Mouse (Mus musculus) thymus, adult 2 months (tissue): Measurements from ENCODE around the gene Col4a2.

Source experiments
- CTCF ChIP-seq: fragments of 200-500 bp; IDR thresholded peaks from 2 replicates; pipeline ENCODE4 v1.5.1; 2012; ENCODE audit warnings: mild to moderate bottlenecking, control low read depth, low read length, moderate library complexity, borderline replicate concordance; ENCODE audit not compliant: control insufficient read depth, poor library complexity, insufficient read depth; ENCODE audit errors: extremely low read depth
- POLR2A ChIP-seq: fragments of 200-500 bp; IDR thresholded peaks from 2 replicates; pipeline ENCODE4 v1.6.1; 2012; ENCODE audit warnings: mild to moderate bottlenecking, low read length, control low read depth, moderate library complexity; ENCODE audit not compliant: control insufficient read depth, poor library complexity, insufficient read depth; ENCODE audit errors: extremely low read depth

DNA sequence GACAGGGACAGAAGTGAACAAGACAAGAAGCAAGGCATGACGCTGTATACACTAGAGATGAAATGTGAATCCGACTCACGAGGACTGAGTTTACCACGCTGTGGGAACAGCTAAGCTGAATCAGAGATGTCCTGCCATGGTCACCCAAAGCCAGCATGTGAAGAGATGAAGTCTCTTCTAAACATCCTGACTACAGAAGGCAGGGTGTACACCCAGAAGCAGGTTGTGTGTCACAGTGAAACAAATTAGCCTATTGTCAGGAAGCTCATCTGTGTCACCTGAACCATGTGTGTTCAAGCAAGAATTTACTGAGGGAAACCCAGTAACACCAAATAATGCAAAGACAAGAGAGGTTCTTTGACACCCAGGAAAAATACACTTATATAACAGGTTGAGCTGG, 153.0 kb downstream of the Col4a2 start:
- TF ChIP-seq POLR2A (no peak), CTCF (no peak)
